Mouse (Mus musculus) G1E-ER4 (cell line): ENCODE measurements at regions not wholly inside any gene's neighbourhood (a gene's known extent, or its start where the extent isn't known, plus 50 kb on each side); places are given as distances from the start of the nearest gene placed in this dataset.

Source experiments
- GATA1 ChIP-seq: IDR thresholded peaks from one replicate; pipeline ENCODE4 v1.8.0; 2012; ENCODE audit warnings: low read length, inconsistent platforms

DNA sequence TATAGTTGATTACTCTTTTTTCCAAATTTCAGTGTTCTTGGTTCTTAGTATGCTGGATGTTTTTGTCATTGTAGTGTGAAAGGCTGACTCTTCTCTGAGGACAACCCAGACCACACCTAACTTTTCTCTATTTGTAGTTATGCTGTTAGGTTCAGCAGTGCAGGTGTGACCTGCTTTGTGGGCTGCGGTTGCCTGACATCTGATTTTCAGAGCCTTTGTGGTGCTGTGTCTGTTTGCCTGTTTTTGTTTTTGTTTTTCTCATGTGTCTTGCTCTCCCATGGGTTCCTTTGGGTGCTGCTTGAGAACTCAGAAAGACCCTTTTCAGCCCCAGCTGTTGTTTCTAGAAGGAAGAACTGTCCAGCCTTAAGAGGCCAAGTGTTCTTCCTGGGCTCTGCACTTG lies 52.0 kb upstream of the Trpm1 start:
- TF ChIP-seq GATA1 = no peak

- TF ChIP-seq GATA1 = no peak
These were observed 54.0 kb upstream of the Trpm1 start for GRCm38 (mm10) chr7:64099606-64100005.

GRCm38 (mm10) chr7:64090067-64090466 lies 63.6 kb upstream of the Trpm1 start:
- no peak for TF ChIP-seq GATA1

DNA sequence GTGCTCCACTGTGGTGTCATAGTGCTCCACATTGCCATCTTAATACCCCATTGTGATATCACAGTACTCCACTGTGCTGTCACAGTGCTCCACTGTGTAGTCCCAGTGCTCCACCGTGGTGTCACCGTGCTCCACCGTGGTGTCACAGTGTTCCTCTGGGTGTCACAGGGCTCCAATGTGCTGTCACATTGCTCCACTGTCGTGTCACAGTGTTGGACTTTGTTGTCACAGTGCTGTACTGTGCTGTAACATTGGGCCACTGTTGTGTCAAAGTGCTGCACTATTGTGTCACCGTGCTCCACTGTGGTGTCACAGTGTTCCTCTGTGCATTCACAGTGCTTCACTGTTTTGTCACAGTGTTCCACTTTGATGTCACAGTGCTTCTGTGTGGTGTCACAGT lies 64.6 kb upstream of the Trpm1 start:
- TF ChIP-seq GATA1 = no peak

DNA sequence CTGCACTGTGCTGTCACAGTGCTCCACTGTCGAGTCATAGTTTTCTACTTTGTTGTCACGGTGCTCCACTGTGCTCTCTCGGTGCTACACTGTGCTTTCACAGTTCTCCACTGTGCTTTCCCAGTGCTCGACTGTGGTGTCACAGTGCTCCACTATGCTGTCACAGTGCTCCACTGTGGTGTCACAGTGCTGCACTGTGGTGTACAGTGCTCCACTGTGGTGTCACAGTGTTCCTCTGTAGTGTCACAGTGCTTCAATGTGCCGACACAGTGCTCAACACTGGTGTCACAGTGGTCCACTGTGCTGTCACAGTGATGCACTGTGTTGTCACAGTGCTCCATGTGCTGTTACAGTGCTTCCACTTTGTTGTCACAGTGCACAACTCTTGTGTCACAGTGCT lies 71.0 kb upstream of the Trpm1 start:
- no peak for TF ChIP-seq GATA1

- TF ChIP-seq GATA1 = no peak
These were observed 71.4 kb upstream of the Trpm1 start for GRCm38 (mm10) chr7:64082201-64082600.

GRCm38 (mm10) chr7:64081618-64082017 lies 72.0 kb upstream of the Trpm1 start:
- no peak for TF ChIP-seq GATA1

DNA sequence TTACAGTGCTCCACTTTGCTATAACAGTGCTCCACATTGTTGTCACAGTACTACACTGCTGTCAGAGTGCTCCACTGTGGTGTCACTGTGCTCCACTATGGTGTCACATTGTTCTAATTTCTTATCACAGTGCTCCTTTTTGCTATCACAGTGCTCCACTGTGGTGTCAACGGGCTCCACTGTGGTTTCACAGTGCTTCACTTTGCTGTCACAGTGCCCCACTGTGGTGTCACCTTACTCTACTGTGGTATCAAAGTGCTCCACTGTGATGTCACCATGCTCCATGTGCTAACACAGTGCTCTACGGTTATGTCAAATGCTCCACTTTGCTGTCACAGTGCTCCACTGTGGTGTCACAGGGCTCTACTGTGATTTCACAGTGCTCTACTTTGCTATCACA lies 72.6 kb upstream of the Trpm1 start:
- TF ChIP-seq GATA1 = no peak

- no peak for TF ChIP-seq GATA1
These were observed 74.3 kb upstream of the Trpm1 start for GRCm38 (mm10) chr7:64079301-64079700.

GRCm38 (mm10) chr7:64078646-64079045 lies 75.0 kb upstream of the Trpm1 start:
- TF ChIP-seq GATA1 = no peak

DNA sequence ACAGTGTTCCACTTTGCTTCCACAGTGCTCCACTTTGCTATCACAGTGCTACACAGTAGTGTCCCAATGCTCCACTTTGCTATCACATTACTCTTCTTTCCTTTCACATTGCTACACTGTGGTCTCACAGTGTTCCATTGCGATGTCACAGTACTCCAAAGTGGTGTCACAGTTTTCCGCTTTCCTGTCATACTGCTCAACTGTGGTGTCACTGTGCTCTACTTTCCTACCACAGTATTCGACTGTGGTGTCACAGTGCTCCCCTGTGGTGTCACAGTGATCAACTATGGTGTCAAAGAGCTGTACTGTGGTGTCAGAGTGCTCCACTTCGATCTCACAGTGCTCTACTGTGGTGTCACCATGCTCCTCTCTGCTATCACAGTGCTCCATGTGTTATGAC lies 76.1 kb upstream of the Trpm1 start:
- no peak for TF ChIP-seq GATA1

GRCm38 (mm10) chr7:64076764-64077360 lies 76.8 kb upstream of the Trpm1 start:
- TF ChIP-seq GATA1 = no peak

GRCm38 (mm10) chr7:64075696-64076313 lies 77.8 kb upstream of the Trpm1 start:
- TF ChIP-seq GATA1 = no peak

DNA sequence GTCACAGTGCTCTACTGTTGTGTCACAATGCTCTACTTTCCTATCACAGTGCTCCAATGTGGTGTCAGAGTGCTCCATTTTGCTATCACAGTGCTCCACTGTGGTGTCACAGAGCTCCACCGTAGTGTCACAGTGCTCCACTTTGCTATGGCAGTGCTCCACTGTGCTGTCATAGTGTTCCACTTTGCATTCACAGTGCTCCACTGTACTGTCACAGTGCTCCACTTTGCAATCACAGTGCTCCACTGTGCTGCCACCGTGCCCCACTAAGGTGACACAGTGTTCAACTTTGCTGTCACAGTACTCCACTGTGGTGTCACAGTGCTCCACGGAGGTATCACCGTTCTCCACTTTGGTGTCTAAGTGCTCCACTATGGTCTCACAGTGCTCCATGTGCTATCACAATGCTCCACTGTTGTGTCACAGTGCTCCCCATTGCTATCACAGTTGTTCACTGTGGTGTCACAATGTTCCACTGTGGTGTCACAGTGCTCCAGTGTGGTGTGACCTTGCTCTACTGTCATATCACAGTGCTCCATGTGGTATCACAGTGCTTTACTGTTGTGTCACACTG lies 78.9 kb upstream of the Trpm1 start:
- TF ChIP-seq GATA1 = no peak

DNA sequence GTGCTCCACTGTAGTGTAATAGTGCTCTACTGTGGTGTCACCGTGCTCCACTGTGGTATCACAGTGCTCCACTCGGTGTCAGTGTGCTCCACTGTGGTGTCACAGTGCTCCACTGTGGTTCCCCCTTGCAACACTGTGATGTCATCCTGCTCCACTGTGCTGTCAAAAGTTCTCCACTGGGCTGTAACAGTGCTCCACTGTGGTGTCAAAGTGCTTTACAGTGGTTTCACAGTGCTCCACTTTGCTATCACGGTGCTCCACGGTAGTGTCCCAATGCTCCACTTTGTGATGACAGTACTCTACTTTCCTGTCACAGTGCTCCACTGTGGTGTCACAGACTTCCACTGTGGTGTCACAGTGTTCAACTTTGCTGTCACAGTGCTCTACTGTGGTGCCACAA lies 79.4 kb upstream of the Trpm1 start:
- TF ChIP-seq GATA1 = no peak

GRCm38 (mm10) chr7:64073781-64074180 lies 79.9 kb upstream of the Trpm1 start:
- TF ChIP-seq GATA1 = no peak

GRCm38 (mm10) chr7:64070930-64071329 lies 82.7 kb upstream of the Trpm1 start:
- no peak for TF ChIP-seq GATA1
